Mouse (Mus musculus): ENCODE data around the gene Ednrb.

DNA sequence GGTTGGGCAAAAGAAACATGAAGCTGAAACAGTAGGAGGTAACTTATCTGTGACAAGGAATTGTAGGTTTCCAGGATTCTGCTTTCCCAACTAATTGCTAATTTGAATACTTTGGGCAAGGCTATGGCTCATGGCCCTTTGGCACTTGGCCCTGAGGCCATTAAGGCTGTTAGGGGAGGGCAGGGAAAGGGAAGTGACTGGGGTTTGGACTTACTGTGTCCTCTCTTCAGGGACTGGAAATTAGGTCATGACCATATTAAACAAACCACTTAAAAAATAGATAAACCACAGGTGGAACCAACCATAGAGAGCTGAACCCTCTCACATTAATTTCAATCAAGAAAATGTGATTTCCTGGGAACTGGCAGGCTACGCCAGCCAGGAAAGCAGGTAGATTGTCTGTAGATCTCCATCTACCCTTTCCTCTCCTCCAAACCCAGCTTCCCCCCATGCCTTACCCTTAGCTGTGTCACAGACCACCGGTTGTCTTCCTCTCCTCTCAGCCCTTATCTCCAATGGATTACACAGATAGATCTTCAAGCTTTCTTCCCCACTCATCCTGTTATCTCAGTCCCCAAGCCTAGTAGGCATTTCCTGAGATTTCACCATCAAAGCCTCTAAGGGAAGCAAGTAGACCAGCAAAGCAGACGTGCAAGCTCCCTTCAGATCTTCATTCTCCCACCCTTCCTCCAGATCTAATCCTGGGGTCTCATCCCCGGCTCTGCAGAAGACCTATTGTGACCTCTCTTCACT lies 40.1 kb downstream of the Ednrb start:
- TF ChIP-seq CTCF (IDR thresholded peaks at IDR 0.05; ENCODE audit: low read depth) (no peak), EP300 (IDR thresholded peaks at IDR 0.05; ENCODE audit: low read depth) (no peak)
